Mouse (Mus musculus): ENCODE measurements around the gene Vcan. TPM values are rescaled to one million over a fixed set of nuclear protein-coding genes. Genes with fewer than 3 reads are reported as not detected.
A peak's percentile ranks its signal among the peaks of the same experiment; 100 is the strongest.

Vcan gene
- total RNA-seq, 2 experiments from 2014 or later: 24.3 to 48.9 TPM

DNA sequence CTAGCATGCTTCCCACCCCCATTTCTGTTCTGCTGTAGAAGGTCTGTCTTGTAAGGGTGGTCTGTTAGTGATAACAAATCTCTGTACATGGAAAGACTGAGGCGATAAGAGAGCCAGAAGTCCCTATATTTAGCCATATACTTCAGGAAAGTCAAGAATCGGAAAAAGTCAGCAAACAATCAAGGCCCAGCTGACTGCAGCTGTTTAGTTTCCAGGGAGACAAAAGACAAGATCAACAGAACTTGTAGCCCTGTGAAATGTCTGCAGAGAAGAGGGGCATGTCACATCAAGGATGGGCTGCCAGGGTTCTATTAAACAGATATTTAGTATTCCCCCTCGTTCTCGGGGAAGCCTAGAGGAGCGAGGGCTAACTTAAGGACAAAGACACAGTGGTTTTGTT, 7.2 kb downstream of the Vcan start:
- ATAC-seq (ENCODE audit: poor library complexity, severe bottlenecking): no peak

DNA sequence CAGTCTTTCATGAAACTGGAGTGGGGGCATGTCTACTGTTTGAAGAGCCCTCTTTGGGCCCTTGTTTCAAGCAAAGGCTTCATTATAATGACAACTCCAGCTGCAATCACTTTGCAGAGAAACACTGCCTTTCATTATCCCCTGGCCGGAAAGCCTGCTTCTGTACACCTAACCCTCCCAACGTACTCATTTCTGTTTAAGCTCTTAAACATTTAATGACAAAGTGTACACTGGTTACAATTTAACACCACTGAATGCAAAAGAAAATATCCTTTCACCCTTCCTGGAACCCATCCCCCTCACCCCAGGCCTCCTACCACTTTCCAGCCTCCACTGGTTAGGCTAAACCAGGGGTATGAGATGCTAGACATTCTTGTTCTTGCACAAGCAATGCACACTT, 15.8 kb downstream of the Vcan start:
- ATAC-seq (ENCODE audit: poor library complexity, severe bottlenecking): no peak

DNA sequence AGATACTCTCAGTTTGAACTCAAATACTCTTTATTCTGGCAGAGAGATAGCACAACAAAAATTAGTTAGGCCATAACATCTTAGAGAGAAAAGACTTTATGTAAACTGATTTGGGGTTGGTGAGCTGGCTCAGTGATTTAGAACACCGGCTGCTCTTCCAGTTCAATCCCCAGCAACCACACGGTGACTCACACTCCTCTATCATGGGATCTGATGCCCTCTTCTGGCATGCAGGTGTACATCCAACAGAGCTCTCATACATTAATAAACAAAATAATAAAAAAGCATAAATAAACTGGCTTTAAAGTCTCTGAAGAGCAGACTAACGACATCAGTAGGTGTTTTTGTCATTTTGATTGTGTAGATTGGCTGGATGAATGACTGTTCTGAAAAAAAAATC, 21.8 kb downstream of the Vcan start:
- no peak for ATAC-seq (ENCODE audit: poor library complexity, severe bottlenecking)

DNA sequence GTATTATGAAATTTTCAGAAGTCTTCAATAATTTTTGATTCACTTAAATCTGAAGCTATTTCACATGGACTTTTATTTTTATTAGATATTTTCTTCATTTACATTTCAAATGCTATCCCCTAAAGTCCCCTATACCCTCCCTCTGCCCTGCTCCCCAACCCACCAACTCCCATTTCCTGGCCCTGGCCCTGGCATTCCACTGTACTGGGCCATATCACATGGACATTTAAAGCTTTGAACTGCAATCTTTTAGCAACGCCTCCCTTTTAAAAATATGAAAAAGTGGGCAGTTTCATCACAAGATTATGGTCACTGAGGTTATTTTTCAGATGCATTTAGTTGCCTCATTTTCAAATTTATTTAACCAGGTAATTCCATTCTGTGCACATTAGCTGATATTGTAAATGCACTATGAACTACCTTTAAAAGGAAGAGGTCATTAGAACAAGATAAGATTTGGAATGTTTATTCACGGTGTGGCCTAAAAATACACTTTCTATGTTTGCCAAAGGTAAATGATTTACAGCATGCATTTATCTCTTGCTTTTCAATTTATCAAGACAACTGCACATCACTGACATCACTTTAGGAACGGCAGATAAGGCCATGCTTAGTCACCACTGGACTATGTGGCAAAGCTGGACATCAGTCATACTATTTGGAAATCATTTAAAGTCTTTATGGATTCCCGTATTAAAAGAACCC, 32.7 kb downstream of the Vcan start:
- no peak for ATAC-seq (ENCODE audit: poor library complexity, severe bottlenecking)

DNA sequence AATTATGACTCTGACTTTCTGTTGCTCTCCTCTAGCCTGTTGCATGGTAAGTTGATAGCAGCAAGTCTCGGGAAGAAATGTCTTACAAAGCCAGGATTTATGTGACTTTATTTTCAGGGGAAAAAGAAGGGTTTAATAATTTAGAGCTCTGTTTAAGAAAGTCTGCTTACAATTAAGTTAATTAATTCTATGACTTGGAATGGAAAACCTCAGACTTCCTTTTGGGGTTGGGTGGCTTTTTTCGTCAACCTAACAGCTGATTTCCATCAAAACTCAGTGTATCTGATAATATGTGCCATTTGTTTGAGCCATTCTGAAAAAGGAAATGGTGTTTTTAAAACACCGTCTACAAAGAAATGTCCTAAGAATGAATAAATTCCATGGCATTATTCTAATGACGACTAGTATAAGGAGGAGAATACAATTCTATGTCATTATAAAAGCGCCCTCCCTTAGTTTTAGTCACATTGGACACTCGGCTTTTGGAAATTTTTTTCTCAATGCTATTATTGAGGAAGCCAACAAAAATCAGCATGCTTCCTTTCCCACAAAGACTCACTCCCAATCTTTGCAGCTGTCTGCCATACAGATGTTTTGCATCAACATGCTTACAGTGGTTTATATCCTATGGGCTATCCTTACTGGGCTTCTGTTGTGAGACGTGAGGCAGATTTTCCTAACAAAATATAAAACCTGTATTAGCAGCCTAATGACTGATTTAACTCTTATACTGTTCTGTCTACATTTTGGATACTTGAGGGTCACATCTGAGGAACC, 34.0 kb downstream of the Vcan start:
- no peak for ATAC-seq (ENCODE audit: poor library complexity, severe bottlenecking)

DNA sequence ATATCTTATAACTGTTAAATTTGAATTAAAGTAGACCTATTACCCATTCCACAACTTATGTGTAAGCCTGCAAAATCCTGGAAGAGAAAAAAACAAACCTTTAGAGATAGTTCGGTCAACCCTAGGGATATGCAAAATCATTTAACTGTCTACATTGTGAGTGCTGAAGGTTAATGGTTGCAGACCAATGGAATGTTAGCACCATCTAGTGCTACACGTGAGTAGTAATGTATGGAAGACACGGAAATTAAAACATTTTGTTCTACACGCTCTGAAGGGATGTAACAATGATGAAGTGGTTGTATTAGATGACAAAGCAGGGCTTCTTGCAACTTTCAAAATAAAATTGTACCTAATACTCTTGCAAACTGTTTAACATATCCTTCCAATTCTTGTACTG, 39.9 kb downstream of the Vcan start:
- no peak for ATAC-seq (ENCODE audit: poor library complexity, severe bottlenecking)

DNA sequence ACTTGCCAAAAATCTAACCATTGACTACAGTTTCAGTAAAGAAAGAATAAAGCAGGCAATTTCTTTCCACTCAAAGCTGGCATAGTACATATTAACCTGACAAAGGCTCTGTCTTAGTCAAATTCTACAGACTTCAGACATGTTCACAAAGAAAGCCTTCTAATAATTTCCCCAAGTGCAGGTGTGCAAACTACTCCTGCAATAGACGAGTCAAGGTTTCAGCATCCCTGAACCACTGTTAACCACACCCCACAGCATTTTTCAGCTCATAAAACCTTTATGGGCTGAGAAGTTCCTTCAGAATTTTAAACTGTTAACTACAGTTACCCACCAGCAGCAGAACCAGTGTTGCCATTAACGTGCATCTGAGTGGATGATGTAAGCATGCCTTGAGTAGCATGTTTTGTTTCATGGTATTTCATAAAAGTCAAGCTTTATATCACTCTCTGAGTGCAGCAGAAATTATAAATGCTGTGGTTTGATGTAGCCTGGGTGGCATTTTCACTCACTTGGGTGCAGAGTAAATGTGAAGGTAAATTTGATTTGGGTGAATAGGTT, 42.2 kb downstream of the Vcan start:
- no peak for ATAC-seq (ENCODE audit: poor library complexity, severe bottlenecking)

DNA sequence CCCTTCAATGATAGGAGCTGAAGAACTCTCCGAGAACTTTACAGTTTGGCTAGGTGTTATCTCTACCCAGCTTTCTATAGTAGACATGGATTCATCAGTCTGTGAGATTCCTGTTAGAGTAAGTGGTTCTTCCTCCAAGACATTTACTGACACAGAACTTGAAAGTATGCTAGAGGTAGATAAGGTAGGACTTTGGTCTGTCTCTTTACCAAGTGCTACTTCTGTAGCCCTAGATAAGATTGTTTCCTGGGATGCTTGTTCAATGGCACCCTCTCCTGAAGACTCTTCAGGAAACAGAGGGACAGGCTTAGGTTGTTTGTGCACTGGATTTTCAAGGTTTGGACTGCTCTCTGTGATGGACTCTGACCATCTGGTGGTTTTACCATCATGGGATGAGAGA, 49.7 kb downstream of the Vcan start:
- no peak for ATAC-seq (ENCODE audit: poor library complexity, severe bottlenecking)

DNA sequence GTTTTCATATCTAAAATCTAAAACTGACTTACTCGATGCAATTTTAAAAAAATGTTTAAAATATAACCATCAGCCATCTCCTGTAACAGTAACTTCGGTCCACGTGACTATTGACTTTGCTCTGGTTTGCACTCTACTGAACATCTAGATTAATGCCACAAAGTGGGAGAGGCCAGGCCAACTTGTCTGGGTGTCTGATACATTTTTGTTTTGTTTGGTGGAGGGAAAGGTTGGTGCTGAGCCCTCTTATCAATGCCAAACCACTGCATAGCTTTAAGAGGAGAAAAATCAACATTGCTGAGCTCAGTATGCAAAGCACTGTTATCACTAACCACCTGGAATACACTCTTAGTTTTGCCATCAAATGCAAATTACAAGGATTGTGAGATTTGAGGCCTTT, 58.8 kb downstream of the Vcan start:
- ATAC-seq (ENCODE audit: poor library complexity, severe bottlenecking): no peak

DNA sequence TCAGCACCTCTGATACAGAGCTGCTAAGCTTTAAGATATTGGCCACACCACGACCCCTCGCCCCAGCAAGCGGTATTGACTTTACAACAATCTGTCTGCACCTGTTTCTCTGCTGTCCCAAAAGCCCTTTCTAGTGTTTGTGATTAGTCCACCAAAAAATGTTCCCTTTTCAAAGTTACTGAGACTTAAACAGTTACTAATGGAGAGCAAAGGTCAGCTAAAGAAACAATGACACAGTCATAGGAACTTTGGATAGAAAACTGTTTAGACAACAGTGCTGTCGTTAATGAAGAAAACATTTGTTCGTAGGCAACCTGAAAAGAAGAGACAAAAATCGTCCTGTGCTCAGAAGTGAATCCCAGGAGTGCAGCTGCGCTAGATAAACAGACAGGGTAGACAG, 60.1 kb downstream of the Vcan start:
- ATAC-seq (ENCODE audit: poor library complexity, severe bottlenecking): no peak

DNA sequence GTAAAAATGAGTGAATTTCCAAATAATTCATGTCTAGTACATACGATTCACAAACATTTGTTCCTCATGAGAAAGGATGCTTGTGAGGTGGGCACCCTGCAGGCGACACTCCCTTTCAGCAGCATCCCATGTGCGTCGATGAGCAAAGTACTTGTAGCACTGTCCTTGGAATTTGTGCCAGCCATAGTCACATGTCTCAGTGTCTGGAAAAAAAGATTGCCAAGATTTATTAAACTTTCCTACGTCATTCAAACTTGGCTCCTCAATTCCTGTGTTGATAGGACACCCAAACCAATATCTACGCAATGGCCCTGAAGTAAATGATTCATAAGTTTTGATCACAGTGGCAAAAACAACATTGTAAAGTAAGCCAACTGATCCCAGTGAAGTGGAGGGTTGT, 62.6 kb downstream of the Vcan start:
- ATAC-seq (ENCODE audit: poor library complexity, severe bottlenecking): no peak

DNA sequence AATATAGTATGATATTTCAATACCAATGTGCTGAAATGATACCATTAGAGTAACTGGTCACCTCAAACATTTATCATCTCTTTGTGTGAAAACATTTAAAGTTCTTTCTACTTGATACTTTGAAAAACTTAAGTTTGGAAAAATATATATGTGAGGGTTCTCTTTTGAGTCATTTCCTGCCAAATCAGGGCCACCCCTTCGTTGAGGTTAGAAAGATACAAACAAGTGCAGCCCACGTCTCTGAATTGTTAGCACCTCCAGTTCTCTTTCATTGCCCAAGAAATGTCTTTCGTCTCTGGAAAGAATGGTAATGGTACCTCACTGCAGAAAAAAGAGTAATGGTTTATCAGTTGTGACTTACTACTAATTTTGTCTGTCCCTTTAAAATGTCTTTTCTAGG, 71.8 kb downstream of the Vcan start:
- ATAC-seq (ENCODE audit: poor library complexity, severe bottlenecking): no peak

DNA sequence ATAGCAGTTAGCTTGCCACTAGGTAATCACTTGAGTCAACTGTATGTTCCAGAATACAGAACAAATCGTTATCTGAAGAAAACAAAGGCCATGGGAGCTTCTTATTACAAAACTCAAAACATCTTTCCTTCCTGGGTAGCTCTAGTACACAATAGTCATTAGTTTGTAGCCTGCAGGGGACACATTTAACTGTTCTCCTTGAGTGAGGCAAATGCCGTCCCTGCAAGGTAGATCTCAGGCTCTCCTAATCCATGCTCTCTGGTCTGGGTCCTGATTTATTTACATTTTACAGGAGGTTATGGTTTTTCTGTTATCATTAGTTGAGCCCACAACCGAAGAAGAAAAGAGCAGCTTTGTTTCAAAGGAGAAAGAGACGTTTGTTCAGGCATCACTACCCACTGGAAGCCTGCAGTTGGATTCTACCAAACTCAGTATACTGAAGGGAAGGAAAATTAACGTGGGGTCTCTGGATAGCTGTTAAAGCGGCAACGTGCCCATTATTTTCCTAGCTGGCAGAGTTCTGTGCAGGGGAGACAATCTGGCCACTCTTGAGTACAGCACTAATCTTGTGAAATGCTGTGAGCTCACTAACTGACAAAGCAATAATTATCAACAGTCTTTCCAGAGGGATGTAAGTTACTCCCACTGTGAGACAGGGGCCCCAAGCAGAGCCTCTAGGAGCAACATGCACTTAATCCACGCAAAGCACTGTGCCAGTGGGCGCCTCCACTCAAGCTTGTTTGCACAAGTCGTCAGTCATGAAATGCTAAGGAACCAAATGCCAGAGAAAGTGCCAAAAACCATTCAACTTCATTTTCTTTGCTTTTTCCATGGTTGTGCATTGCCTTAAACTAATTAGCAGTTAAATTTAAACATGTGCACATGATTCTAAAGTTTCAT, 73.1 kb downstream of the Vcan start:
- no peak for ATAC-seq (ENCODE audit: poor library complexity, severe bottlenecking)

DNA sequence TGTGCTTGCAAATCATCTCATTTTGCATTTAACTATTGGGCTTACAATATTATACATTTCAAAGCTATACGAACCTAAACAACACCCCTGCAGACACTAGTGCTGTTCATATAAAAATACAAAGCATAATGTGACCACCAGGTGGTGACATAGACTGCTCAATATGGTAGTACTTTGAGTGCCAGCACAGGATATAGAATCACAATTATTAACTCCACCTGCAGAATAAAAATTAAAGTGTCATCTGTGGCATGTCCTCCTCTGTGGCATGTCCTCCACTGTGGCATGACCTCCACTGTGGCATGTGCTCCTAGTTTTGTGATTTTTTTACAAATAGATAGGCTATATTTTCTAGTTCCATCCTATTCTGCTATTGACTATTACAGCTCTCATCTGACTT, 74.2 kb downstream of the Vcan start:
- ATAC-seq (ENCODE audit: poor library complexity, severe bottlenecking): peak; percentile 63; the same call in 1 of the 2 replicates

DNA sequence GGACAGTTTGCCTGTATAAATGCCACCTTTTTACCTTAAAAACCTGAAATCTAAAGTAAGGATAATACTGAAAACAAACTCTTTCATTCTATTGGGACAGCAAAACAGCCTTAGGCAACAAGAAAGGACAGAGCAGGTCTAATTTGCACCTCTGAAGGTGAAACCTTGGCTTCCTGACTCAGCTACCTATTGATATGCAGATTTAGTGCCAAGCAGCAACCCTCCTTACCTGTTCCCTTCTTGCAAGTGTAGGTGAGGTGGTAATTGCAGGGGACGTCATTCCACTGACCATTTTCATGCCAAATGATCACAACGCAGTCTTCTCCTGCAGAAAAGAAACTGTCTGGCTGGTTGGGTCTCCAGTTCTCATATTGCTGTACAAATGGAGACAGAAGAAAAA, 80.6 kb downstream of the Vcan start:
- no peak for ATAC-seq (ENCODE audit: poor library complexity, severe bottlenecking)

DNA sequence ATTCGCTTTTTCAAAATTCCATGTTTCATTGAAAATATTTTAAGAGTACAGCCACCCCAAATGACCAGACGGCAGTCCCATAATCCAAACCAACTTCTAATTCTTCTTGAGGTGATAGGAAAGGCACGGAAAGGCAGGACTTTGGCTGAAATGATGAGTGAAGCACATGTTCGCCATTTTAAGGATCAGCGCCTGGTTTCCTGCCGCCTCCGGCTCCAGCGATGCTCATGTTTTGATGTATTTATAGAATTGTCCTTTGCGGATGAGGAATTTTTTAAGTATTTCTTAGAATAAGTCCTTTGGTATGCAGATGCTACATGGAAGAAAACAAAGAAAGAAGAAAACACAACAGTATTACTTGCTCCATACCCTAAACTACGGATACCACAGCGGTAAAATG, 85.3 kb downstream of the Vcan start:
- no peak for ATAC-seq (ENCODE audit: poor library complexity, severe bottlenecking)

DNA sequence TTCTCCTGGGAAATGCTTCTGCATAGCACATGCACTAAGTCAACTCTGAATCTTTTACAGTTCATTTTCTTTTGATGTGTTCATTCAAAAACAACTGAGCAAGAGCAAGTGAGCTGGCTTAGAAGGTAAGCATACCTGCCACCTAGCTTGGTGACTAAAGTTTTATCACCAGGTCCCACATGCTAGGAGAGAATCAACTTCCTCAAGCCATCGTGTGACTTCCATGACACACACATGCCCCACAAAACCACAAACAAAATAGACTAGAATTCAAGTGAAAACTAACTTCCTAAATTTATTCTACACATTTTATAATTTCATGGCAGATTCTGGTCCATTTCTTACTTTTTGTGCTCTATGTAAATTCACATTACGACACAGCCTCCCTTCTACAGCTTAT, 89.0 kb downstream of the Vcan start:
- ATAC-seq (ENCODE audit: poor library complexity, severe bottlenecking): no peak

DNA sequence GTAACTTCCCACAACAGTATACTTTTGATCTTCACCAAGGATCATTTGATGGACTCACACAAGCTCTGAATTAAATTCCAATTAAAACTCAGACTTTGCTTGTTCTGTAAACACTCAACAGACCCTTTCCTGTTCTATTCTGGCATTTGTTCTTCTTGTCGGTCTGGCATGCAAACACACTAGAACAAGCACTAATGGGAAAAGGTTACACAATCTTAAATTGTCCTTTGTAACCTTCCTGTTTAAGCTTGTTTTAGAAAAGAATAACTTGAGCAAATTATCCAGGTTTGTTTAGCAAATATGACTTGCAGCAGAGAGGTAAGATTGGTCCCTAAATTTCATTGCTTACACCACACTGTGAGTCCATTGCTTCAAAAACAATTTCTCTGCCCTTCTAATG, 89.5 kb downstream of the Vcan start:
- no peak for ATAC-seq (ENCODE audit: poor library complexity, severe bottlenecking)

DNA sequence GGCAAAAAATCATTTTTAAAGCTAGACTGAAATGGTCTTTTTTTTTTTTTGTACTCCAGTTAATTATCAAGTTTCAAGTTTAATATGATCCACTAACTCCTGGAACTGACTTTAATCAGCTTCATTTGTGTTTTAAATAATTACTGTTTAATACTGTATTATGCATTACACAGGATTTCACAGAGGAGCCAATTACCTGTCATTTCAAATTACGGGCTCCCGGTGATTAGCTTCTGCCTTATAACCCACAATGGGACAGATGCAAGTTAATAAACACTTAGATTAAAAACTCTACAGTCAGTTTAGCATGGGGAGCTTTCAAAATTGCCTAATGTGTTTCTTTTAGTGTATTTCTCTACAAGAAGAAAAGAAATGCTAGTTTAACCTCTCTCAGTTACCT, 96.7 kb downstream of the Vcan start:
- no peak for ATAC-seq (ENCODE audit: poor library complexity, severe bottlenecking)

DNA sequence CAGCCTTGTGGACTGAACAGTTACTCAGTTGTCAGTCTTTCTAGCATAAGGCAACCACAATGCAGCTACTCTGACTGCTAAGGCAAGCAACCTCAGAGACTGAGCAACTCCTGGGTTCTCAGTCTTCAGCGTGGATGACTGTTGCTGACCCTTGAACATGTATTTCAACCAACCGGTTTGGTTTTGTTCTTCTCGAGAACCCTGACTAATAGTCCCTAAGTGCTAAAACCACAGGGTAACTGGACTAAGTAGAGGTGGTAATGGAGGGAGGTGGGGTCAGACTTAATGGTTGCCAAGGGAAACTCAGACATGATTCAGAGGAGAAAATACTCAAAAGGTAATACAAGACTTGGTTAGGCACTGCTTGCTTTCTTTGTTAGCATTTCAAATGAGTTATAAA, 105.3 kb downstream of the Vcan start:
- ATAC-seq (ENCODE audit: poor library complexity, severe bottlenecking): no peak

DNA sequence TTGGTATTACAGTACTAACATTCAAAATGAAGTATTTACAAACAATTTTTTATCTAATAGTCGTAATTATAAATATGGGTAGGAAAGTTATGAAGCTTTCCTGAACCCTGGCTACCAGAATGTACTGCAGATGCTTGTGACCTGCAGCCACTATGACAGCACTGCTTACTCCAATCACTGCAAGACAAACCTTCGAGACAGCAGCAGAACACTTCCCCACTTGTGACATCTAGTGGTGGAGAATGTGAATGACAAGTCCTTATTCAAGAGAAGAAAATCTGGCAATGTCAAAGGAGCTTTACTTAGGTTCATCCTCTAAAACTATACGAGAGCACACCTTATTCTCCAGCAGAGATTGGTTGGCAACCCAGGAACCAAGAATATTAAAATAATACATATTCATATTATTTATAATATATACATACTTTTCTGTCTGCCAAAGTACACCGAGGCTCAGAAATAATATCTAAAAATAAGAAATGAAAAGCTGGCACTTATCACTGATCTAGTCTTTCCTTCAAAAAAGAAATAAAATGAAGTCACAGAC, 108.1 kb downstream of the Vcan start:
- ATAC-seq (ENCODE audit: poor library complexity, severe bottlenecking): peak; percentile 87

All from megakaryocyte, adult 5-6 weeks (primary cell).